Mouse (Mus musculus) skeletal muscle tissue, adult 2 months (tissue): ENCODE data around the gene Cd300c2.
A peak's percentile ranks its signal among the peaks of the same experiment; 100 is the strongest.
"Not testable (repeated sequence)": the region's sequence is repeated elsewhere in the genome, so short reads cannot be mapped to it uniquely, and the experiment has no call there.

Experiments
- DNase-seq: peaks from one replicate; pipeline ENCODE4 v3.0.0-alpha.2; 2012; ENCODE audit warnings: low read depth, low spot score

The Cd300c2 gene

GRCm38 (mm10) chr11:115001474-115002040 lies at the start of gene Cd300c2:
Cd300c2 (minus strand) TSS chr11:115001880.
- no peak for DNase-seq

DNA sequence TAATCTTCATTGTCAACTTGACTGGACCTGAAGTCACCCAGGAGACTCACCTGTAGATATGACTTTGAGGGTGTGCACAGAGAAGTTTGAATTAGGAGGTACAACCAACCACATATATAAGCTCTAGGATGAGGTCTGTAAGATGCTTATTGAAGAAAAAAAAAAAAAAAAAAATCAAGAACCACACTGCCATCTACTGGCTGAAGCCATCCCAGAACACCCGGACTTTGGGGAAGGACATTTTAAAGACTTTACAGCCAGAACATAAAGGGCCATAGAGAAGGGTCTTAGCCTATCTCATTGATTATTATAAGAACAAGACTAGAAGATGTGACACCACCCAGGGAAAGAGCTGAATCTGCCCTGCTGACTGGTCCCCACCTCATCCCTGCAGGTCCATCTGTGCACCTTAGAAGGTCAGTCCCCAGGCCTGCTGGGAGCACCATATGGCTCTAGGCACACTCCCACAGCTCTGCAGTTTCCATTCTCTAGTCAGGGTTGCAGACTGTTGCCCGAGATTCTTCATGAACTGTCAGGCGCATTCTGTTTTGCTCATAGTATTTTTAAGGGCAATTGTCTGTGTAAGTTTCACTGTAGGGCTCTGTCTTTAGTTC lies 47.7 kb upstream of the Cd300c2 start:
- no peak for DNase-seq

DNA sequence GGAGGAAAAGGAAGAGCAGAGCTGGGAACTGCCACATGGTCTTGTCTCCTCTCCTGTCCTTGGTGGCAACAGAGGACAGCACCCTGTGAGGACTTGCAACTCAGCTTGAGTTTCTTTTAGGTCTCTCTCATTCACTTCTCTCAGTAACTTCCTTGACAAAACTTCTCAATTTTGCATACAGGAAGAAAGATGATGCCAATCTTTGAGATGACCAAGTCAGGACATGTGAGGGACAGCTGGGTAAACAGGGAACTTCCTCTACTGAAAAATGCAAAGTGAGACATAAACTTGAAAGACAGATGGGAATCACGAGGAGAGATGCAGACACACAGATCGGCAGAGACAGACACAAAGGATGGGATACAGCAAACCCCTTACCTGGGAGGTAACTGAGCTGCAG lies 46.6 kb upstream of the Cd300c2 start, which contains the start of gene Cd300ld3:
Cd300ld3 (minus strand) TSS at position 151 of the 400 bp plus-strand sequence.
- DNase-seq, result peak; percentile 39

GRCm38 (mm10) chr11:115037669-115038068 lies 36.0 kb upstream of the Cd300c2 start, which contains the start of gene Cd300ld5:
Cd300ld5 (minus strand) TSS chr11:115037769.
- DNase-seq, result not testable (repeated sequence)

GRCm38 (mm10) chr11:115026912-115027311 lies 25.2 kb upstream of the Cd300c2 start, which contains the start of gene Cd300ld4:
Cd300ld4 (minus strand) TSS chr11:115027012.
- not testable (repeated sequence) for DNase-seq

DNA sequence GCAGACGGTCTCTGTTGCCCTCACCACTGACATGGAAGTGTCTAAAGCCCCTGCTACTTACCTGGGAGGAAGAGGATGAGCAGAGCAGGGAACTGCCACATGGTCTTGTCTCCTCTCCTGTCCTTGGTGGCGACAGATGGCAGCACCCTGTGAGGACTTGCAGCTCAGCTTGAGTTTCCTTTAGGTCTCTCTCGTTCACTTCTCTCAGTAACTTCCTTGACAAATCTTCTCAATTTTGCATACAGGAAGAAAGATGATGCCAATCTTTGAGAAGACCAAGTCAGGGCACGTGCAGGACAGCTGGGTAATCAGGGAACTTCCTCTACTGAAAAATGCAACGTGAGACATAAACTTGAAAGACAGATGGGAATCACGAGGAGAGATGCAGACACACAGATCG lies 14.4 kb upstream of the Cd300c2 start, which contains the start of gene Cd300ld2:
Cd300ld2 (minus strand) TSS at position 101 of the 400 bp plus-strand sequence.
- DNase-seq, result not testable (repeated sequence)

- DNase-seq, result no peak
These were observed 2.4 kb upstream of the Cd300c2 start for GRCm38 (mm10) chr11:115004070-115004469.

DNA sequence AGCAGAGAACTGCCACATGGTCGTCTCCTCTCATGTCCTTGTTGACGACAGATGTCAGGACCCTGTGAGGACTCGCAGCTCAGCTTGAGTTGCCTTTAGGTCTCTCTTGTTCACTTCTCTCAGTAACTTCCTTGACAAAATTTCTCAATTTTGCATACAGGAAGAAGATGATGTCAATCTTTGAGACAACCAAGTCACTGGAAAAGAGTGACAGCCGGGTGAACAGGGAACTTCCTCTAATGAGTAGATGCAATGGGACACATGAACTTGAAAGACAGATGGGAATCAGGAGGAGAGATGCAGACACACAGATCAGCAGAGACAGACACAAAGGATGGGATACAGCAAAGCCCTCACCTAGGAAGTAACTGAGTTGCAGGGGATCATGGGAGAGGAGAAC lies 11.9 kb downstream of the Cd300c2 start, which contains the start of gene Cd300ld:
Cd300ld (minus strand) TSS at position 130 of the 400 bp plus-strand sequence.
- no peak for DNase-seq

DNA sequence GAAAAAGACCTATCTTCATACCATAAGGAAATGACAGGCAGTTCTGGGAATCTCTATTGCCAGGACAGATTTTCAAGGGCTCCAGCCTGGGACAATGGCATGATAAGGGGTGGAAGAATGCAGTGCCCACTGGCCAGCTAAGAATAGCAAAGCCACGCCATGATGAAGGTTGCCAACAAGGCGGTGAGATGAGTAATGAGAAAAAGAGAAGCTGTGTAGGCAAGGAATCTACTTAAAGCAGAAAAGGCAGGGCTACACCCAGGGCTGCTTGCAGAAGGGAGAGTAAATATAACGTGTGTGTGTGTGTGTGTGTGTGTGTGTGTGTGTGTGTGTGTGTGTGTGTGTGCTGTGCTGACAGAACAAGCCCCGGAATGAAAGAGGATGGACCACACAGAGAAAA lies 19.8 kb downstream of the Cd300c2 start:
- DNase-seq, result no peak

- DNase-seq, result no peak
These were observed 29.0 kb downstream of the Cd300c2 start for GRCm38 (mm10) chr11:114972726-114973125.

DNA sequence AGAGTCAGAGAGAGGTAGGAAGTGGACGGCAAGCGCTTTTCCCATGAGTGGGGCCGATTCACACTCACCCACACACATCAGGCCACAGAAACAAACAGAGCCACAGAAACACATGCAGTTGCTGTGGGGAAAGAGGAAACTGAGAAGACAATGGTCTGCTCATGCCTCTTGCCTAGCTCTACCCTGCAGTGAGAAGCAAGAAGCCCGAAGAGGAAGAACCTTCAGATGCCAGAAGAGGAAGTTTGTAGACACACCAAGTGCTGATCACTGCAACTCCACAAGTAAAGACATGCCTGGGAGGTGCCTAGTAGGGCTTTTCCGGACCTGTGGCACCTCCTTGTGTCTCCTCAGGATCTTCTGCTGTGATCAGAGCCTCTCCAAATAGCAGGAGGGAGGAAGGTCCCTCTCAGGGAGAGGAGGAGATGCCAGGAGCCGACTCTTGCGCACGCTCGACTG lies 32.9 kb downstream of the Cd300c2 start, which contains the start of gene Cd300c:
Cd300c (minus strand) TSS at position 406 of the 456 bp plus-strand sequence.
- peak; percentile 25 for DNase-seq

- peak; percentile 18 for DNase-seq
These were observed 36.4 kb downstream of the Cd300c2 start for GRCm38 (mm10) chr11:114965182-114965828.

DNA sequence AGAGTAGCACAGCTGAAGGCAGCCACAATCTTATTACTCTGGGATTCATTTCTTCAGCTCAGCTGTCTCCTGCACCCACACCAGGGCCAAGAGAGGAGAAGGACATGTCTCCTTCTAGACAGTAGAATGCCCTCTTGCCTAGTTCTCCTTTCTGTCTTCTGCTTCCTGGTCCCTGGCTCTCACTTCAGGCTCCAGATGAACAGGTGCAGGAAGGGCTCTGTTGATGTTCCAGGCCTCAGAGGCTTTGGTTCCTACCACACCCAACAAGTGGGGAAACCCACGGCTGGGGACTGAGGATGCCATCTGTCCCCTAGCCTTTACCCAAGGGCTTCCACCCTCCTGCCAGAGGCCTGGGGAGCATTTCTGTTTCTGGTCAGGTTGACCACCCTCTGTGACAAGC lies 41.3 kb downstream of the Cd300c2 start:
- DNase-seq, result peak; percentile 5
